Mouse (Mus musculus): ENCODE data around the gene B230104I21Rik.

The B230104I21Rik gene

DNA sequence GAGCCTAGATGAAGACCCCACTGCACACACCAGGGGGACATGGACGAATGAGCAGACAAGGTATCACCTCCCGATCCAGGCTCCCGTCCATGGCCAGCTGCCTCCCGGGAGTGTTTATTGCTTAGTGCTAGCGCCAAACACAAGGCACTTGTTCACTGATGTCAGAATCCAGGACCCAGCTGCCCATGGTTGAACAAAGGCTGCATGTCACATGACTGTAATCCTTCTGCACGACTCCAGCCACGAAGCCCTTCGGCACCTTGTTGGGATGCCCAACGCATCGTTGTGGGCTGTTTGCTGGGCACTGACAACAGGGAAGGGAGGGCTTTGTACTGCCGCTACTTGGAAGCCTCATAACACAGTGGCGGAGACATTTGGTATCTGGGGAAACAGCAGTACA, at the start of gene B230104I21Rik:
TSS of gene B230104I21Rik (plus strand) at position 367 of the 400 bp plus-strand sequence.
- DNase-seq (ENCODE audit: low spot score), result no peak

DNA sequence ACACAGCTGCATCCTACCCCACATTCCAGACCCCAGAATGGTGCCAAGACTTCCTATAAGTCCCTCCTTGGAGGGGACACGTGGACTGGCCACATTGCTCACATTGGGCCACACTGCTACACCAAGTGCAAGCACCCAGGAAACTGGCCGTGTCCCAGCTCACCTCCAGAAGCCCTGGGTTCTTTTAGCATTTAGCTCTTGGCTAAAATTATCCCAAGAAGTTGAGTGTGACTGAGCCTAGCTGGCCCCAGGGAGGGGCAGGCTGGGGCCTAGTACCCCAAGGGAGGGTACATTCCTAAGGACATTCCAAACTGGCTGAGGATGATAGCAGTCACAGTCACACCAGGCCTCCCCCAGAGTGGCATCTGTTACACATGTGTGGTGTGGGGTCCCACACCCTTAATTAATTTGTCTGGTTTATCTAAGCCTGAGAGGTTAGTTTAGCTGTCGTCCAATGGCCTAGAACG, 42.2 kb upstream of the B230104I21Rik start:
- DNase-seq (ENCODE audit: low spot score), result no peak

DNA sequence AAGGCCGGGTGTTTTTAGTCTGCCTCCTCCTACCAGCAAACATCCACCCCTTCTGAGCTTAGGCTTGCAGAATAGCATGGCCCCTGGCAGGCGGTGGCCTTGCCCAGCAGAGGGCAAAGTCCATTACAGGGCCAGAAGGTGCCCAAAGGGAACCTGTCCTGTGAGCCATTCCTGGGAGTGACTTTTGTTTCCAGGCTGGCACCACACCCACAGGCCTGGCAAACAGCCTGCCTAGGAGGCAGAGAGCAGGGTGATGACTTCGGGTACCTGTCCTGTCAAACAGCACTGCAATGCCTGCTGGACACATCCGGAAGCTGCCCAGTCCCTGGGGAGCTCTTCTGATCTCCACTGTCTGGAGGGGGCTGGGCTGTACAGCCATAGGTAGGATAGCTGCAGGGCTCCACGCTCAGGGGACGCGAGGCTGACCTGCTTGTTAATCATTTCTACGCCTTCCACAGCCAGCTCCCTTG, 41.6 kb upstream of the B230104I21Rik start:
- DNase-seq (ENCODE audit: low spot score), result no peak

DNA sequence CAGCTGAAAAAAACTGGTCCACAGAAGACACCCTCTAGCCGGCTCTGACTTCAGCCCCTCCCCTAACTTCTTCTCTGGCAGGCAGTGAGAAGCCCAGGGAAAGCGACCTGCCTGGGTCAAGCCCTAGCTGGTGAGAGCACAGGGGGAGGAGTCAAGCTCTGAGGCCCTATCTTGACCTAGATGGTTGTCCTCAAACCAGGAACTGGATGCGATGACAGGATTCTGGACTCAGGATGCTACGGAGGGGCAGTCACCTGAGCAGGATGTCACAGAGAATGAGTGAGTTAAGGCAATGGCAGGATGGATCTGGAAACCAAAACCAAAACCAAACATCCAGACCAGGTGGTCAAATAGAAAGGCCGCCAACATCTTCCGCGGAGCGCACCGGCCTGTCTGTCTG, 38.2 kb upstream of the B230104I21Rik start:
- peak; percentile 41 for DNase-seq (ENCODE audit: low spot score)

DNA sequence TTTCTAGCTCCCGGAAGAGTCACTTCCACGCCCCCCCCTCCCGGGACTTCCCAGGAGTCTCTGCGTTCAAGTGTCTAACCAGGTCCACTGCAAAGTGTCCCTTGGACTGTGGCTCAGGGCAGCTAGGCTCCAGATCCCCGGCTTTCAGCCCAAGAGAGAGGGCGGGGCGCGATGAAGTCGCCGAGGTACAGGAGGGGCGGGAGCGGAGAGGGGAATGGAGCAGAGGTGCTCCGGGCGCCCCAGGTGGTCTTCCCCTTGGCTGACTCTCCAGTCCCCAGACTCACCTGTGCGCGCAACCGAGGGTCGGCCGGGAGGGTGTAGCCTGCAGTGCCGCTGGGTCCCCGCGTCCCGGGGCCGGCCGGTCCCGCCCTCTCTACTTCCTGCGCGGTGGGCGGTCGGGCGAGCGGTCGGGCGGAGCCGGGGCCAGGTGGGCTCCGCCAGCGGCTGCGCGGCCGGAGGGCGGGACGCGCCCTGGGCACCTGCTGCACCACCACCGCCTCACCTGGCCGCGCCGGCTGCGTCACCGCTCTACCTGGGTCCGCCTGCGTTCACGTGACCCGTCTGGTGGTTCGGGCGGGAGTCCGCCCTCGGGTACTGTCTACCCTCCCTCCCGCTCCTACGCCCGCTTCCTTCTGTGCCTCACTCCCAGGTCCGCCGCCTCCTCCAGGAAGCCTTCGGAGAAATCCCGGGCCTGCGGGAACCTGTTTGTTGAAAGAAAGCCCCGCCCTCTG, 36.2 kb upstream of the B230104I21Rik start:
- DNase-seq (ENCODE audit: low spot score), result peak; percentile 78

DNA sequence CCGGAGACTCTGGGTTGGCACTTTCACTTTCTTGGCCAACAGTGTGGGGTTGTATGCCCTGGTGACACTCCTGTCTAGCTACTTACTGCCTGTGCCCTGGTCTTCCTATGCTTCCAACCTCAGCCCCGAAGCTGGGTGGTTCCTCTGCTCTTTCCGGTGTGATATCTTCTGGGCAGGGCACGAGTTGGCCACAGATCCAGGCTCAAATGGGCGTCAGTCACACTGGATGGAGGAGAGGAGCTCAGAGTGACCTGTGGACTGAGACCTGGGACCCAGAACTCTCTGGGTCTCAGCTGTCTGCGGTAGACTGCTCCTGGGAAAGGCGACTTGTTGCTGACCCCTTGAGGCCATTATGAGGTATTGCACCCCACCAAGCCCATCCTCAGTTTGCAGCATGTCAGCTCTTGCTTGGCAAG, 34.5 kb upstream of the B230104I21Rik start, which contains the start of gene Arhgef16:
TSS of gene Arhgef16 (minus strand) at position 211 of the 416 bp plus-strand sequence.
- DNase-seq (ENCODE audit: low spot score), result peak; percentile 48

DNA sequence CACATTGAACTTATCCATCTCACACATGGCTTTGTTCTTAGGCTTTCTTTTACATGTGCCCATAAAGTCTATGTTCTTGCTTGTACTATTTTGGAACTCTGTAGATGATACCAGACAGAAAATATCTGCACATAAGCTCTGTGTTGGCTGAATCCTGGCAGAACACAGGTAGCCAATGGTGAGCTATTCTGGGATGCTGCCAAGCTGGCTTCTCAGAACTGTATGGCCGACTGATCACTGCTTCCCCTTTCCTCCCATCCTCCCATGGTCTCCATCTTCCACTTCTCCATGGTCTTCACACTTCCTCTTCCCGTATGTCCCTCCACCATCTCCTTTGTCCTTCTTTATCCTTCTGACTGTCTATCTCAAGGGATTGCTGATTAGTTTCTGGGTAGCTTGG, 26.8 kb upstream of the B230104I21Rik start:
- DNase-seq (ENCODE audit: low spot score), result no peak

DNA sequence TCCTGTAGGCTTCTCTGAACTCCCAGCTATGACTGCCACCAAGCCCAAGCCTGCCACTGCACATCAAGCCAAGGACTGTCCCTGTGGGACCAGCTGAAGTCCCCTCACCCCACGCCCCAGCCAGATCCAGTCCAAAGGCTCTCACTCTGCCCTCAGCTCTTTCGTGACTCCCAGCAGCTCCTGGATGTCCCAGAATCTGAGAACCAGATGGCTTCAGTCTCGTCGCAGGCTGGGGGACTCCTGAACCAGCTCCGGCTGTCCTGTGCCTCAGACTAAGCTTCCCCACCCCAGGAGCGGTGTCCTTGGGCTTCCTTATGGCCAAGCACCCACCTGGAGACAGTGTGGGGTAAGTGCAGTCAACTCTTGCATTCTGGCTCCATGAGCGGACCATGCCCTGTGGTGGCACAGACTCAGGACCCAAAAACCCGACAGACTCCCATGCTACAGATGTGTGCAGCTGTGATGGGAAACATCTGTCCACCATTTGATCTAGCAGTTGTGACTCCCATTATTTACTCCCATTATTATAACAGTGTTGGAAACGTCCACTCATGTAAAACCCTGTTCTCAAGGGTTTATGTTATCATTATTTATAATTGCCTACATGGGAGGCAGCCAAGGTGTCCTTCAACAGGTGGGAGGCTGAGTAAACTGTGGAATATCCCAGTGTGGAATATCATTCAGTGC, 25.2 kb upstream of the B230104I21Rik start:
- DNase-seq (ENCODE audit: low spot score), result no peak

DNA sequence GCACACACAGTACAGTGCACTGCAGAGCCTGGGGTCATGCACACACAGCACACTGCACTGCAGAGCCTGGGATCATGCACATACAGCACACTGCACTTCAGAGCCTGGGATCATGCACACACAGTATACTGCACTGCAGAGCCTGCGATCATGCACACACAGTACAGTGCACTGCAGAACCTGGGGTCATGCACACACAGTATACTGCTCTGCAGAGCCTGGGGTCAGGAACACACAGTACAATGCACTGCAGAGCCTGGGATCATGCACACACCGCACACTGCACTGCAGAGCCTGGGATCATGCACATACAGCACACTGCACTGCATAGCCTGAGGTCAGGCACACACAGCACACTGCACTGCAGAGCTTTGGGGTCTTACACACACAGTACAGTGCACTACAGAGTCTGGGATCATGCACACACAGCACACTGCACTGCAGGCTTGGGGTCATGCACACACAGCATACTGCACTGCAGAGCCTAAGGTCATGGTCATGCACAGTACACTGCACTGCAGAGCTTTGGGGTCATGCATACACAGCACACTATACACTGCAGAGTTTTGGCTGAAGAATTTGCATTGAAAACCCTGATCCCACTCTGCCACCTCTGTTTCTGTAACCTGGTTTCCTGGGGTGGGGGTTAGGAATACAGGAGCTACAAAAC, 23.6 kb upstream of the B230104I21Rik start:
- no peak for DNase-seq (ENCODE audit: low spot score)

DNA sequence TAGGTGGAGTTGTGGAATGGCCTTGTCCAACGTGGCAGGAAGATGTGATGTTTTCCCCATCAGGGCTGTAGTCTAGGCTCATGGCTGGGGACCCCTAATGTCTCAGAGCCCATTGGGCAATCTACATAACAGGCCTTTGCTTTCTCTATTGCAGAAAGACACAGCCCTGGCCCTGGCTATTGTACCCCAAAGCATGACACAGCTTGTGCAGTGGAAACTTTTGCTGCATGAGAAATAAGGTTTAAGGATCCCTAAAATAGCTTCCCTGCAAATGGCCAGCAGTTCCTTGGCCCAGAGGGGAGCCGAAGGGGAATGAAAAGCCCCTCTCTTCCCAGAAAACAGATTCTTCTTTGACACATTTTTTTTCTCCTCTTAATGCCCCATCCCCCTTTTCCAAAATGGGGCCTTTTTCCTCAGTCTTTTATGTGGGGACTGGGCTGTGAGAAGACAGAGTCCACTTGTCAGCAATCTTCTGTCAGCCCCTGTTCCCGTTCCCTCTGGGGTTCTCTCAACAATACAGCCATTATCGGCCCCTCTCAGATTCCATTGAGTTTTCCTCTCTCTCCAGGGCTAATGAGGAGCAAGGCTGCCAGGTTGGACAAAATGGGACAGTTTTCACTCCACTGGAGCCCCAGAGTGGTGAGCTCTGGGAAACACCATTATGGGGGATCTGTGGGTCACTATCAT, 22.8 kb upstream of the B230104I21Rik start:
- DNase-seq (ENCODE audit: low spot score), result no peak

DNA sequence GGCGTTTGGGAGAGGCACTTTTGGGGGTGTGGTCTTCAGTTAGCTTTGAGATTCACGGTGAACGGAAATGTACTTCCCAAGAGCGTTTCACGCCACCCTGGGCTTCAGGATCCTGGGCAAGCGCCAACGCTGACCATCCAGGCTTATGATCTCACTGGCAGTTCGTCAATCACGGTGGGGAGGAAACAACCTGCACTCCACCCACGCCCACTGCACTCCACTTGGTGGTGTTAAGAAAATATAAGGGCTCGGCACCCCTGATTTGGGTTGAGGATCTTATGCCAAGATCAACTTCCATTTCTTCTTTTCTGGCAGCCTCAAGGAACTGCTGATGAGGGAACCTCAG, 22.3 kb upstream of the B230104I21Rik start:
- DNase-seq (ENCODE audit: low spot score), result no peak

DNA sequence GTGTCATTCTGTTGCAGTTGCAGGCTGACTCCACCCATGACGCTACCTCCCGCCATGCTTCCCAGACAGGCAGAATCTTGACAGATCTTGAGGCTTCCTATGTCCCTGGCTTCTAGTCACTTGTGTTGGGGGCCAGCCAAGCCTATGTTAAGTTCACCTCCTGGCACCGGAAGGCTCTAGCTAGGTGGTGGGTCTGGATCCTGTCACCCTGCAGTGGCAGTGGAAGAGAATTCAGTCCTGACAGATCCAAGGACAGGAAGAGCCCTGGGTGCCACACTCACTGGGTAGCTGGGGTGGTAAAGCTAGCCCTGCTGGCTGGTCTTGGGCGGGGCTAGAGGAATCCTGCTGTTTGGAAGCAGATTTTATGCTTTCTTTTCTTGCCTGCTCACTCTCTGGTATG, 10.5 kb upstream of the B230104I21Rik start:
- DNase-seq (ENCODE audit: low spot score), result no peak

DNA sequence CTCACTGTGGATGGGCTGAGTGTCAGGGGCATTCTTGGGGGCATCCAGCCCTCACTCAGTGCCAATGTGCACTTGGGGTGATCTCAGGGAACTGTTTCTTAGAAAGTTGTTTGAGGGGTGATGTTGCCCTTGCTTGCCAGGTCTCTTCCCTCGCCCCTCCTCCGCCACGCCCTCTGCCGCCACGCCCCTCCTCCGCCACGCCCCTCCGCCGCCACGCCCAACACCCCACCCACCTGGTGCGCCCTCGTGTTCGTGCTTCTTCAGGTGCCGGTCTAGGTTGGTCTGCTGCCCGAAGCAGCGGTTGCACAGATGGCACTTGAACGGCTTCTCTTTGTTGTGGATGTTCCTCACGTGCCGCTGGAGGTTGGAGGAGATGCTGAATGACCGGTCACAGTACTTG, 7.5 kb upstream of the B230104I21Rik start:
- DNase-seq (ENCODE audit: low spot score), result no peak

DNA sequence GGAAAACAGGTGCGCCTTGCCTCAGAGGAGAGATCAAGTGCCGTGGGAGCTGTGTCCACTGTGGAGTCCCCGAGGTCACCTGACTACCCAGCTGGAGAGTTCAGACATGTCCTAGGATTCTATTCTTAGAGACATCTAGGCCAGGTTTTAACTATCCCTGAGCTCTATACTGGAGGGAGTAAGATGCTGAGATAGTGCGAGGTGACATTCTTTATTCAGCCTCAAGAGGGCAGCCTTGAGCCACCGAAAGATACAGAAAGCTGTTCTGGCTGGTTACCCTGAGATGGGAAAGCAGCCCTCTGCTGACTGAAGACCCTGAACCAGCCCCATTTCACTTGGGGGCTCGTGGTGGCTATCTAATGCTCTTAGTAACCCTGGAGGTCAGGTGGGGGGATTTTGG, 7.1 kb upstream of the B230104I21Rik start:
- DNase-seq (ENCODE audit: low spot score), result peak; percentile 66

DNA sequence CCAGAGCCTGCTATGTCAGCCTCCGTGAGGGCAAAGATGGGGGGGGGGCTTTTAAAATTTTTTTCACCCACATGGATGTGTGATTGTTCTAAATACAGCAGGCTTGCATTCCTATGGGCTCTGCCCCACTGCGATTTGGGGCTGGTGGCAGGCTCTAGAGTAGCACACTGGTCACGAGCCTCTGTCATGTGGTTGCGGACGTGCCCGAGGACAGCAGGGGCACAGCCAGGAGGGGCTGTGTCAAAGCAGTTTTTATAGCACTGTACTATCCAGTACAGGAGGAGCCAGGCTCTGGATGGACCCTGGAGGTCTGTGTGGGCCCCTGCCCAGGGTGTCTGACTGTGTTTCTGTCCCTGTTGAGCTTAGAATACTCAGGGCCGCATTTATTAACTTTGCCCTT, 5.9 kb upstream of the B230104I21Rik start:
- DNase-seq (ENCODE audit: low spot score), result no peak

DNA sequence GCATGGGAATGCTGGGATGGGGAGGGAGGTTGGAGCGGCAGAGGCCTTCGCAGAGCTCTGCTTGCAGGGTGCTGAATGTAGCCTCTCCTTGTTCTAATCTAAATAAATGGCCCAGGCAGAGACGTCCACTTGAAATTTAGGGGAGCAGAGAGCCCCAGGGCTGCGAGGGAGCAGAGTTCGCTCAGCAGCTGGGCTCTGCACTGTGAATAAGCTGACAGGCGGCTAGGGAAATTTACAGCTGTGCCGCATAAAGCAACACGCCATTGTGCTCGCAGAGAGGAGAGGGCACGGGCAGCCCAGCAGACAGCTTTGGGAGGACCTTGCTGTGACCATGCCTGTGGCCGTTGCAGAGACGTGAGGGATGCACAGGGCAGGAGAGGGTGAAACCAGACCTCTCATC, 4.7 kb upstream of the B230104I21Rik start:
- no peak for DNase-seq (ENCODE audit: low spot score)

DNA sequence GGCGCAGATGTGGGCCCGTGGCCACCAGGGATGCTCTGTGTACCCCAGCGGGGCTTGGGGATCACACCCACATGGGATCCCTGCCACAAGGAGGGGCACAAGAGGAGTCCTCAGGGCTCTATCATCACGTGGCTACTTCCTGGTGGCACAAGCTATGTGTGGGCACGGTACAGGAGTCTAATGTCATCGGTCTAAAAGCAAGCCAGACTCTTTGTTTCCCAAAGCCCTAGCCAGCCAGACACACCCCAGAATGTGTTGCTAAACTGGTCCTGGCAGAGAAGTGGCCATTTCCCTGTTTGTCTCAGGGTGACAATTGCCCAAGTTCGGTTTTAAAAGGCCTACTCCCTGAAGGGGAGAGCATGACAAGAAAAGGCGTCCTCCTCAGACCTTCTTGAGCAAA, 2.6 kb upstream of the B230104I21Rik start:
- DNase-seq (ENCODE audit: low spot score), result peak; percentile 71

DNA sequence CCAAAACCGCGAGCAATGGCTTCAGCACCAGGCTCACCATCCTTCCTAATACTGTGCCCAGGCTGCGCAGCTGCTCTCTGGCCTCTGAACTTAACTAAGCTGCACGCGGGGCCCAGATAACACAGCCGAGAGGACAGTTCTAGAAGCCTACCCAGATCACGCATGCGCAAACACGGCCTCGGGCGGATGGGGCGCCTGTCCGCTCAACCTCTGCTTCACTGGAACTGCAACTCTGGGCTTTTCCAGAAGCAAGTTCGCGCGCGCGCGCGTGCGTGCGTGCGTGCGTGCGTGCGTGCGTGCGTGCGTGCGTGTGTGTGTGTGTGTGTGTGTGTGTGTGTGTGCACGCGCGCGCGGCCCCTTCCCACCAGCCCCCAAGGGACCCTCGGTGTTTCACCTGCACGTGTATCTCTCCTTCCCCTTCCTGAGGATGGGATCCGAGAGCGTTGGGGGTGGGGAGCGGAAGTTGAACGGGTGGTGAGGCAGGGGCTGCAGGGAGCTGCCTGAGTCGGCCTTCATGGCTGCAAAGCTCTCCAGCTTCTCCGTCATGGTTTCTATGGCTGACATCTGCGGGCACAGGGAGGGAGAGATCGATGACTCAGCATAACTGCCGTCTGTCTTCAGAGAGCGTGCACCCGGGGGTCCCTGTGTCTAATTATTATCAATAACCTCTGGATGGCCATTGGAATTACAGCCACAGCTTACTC, 1.1 kb upstream of the B230104I21Rik start:
- DNase-seq (ENCODE audit: low spot score), result no peak

DNA sequence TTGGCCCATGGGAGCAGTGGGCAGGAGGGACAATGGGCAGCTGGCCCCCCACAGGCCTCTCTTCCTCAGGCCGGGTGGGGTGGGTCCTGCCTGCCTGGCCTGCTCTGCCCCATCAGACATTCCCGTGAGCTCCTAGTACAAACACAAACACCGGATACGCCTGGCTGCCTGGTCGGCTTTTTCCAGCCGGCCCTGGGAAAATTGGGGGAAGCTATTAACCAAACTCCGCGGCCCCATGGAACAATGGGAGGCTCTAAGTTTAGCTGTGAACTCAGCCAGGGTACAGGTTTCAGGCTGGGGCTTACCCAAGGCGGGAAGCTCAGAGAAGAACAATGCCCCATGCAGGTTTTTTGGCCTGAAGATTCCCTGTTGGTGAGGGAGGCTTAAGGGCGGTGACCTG, 723 bp downstream of the B230104I21Rik start:
- peak; percentile 83 for DNase-seq (ENCODE audit: low spot score)

DNA sequence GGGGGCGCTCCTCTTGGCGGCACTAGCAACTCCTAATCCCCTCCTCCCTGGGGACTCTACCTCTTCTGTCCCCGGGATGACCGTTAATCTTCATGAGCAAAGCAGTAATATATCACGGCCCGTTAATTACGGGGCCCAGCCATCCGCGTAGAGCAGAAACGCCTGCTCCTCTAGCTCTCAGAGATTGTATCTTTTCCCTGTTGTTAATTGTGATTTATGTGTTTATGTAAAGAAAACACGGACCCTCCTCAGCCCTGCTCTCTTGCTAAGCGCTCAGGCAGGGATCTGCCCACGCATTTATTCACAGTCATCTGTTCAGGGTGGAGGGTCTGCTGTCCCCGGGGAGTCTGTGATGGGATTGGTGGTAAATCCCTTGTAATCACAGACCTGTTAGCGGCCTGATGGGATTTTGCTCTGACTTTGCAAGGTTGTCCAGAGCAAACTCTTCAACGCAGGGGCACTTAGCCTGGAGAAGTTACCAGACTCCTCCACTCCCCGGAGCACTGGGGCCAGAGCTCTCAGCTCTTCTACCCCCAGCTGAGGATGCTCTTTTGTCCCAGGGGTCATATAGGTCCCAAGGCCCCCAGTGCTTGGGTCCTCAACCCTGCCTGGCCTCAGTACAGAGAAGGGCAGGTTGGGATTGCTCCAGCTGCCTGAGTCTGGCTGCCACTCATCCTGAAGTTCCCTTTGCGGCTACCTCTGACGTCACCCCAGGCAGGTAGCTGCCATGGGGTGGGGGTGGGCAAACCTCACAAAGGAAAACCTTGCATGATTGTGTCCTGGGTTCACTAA, 11.0 kb downstream of the B230104I21Rik start:
- DNase-seq (ENCODE audit: low spot score), result no peak

Measured in lung, postnatal 25 days (tissue).